Mouse (Mus musculus): ENCODE measurements around the gene Sdhaf2.

GRCm38 (mm10) chr19:10456752-10457483 lies 69.0 kb downstream of the Sdhaf2 start, which contains the start of gene Lrrc10b:
- TF ChIP-seq CTCF (IDR thresholded peaks at IDR 0.05; ENCODE audit: borderline replicate concordance, insufficient read depth, low read length) (0 out of 2 replicates have a peak, but pooled peaks have one; percentile 10), POLR2A (IDR thresholded peaks at IDR 0.05; ENCODE audit: low read depth, low read length) (no peak)

All from embryonic fibroblast, embryonic 13.5 days (primary cell).